Mouse (Mus musculus): Measurements from ENCODE around the gene Elp1.

DNA sequence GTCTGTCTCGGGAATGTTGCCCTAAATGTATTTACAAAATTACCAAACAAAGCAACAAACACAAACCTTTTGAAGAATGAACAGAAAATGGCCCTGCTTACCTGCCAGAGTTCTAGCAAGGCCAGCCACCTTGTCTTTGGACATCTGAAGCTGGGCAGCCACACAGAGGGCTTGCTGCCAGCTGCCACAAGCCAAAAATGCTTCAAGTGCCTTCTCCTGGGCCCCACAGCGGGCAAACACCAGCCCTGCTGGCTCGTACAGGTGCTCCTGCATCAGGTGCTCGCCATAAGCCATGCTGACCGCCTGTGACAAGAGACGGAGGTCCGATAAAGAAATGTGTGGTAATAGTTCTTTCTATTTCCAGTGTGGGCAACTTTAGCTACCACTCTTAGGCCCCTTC is 33.2 kb downstream of the Elp1 start:
- TF ChIP-seq CTCF (IDR thresholded peaks at IDR 0.05; ENCODE audit: low read depth, low read length) (no peak), TAL1 (conservative IDR thresholded peaks at IDR 0.05; ENCODE audit: low read depth, low read length) (no peak)
